Mouse (Mus musculus): ENCODE measurements around the gene Eya4.

Eya4 gene

DNA sequence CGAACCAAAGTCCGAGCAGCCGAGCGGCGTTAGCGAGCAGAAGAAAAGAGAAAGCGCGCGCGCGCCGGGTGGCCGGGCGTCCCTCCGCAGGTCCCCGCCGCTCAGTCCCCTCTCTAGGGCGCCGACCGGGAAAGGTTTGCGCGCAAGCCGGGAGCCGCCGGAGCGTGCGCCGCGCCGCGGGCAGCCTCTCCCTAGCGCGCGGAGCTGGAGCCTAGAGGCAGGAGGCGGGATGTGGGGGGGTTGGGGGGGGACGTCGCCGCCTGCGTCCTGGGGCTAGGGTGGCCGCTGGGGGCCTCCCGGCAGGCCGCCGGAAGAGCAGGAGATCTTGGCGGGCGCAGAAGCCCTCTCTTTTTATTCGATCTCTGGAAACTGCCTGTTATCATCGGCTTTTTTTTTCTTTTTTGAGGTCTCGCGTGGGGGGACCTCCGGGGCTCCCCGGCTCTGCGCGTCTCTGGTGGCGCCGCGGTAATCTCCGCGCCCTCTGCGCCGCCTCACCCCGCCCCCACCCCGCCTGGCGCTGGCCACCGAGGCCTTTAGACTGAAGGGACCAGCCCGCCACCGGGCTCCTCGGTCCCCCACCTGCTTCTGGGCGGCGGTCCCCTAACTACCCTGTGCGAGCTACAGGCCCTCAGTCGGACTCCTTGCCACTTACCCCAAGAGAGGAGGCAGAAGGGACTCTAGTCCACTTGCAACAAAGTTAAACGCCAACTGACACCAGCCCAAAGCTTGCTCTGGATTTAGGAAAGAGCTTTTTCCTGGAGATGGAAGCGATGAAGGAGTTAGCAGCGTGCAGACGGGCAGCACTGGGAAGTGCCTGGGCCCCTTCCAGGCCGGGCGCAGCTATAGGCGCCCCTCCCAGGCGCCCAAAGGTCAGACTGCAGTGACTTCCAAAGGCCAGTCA, at the start of gene Eya4:
Gene Eya4 (minus strand): TSS at position 776 of the 901 bp plus-strand sequence.
- CTCF ChIA-PET: no interaction called here

DNA sequence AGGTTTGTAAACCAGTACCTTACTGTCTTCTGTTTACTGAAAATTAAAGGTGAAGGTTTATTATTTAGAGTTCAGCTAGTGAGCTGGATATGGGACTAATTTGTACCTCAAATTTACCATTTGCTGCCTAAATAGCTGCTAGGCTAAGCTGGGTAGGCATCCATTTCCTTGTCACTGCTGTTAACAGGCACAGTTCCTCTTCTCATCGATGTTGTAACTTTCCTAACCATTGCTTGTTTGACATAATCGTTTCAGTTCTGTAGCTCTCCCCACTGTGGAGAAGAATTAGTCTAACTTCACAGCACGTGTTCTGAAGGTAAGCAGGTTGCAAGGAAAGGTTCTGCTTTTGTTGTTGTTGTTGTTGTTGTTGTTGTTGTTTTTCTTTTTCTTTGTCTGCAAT, 44.8 kb upstream of the Eya4 start:
- CTCF ChIA-PET: no interaction called here

DNA sequence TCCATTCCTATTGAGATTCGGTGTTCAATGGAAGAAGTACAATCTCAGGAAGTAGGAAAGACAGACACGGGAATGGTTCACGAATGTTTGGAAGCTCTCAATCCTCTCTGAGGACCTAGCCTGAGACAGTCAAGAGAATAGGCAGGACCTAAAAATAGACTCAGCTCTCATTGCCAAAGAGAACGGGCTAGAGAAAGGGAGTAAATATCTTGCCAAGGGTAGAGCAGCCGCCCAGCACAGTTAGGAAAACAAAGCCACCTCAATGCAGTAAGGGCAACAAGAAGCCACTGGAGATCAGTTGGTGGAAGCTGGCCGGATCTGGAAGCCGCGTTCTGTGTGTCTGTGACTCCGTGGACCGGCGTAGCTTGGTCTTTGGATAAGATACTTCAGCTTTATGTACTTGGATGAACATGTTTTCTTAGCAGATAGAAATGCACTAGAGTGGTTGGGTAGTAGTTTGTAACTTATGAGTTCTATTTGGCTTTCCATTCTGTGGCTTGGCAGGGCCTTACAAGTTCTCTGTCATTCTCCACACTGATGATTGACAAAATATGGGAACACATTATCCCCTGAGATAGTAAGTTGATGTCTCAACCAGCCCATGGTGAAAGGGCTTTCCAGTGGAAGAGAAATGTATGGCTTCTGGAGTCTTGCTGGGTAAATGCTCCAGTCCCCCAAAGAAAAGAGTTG, 44.1 kb upstream of the Eya4 start:
- CTCF ChIA-PET: no interaction called here

DNA sequence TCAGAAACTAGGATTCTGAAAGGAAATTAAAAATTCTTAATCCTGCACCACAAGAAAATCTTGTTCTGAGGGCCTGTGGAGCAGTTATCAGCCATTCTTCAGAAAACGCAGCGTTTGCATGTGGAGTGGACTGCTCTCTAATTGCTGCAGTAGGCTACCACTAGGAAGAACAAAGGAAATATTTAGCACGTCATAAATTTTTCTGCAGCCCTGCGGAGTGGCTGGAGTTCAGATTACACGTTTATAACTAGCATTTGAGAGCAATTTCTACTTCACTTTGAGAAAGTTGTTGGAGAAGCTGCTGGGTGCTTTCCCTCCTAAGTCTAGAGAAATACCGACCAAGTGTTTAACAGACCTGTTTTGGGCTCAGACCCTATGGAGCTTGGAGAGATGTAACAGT, 43.6 kb upstream of the Eya4 start:
- CTCF ChIA-PET: no interaction called here

DNA sequence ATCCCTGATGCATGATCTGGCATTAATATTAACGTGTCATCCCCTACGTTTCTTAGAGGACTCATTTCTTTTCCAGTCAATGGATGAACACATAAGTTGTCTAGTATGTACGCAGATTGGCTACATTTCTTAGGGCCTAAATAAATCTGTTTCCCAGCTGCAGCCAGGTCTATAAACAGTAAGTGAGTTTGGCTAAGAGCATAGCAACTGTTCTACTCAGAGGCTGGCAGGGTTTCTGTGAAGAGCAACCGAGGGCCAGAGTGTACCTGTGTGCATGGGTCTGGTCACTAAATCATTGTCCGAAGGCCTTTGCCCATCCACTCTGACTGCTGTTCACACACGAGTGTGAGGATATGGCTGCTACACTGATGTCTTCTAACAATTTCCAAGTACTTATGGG, 13.3 kb upstream of the Eya4 start:
- CTCF ChIA-PET: no interaction called here

DNA sequence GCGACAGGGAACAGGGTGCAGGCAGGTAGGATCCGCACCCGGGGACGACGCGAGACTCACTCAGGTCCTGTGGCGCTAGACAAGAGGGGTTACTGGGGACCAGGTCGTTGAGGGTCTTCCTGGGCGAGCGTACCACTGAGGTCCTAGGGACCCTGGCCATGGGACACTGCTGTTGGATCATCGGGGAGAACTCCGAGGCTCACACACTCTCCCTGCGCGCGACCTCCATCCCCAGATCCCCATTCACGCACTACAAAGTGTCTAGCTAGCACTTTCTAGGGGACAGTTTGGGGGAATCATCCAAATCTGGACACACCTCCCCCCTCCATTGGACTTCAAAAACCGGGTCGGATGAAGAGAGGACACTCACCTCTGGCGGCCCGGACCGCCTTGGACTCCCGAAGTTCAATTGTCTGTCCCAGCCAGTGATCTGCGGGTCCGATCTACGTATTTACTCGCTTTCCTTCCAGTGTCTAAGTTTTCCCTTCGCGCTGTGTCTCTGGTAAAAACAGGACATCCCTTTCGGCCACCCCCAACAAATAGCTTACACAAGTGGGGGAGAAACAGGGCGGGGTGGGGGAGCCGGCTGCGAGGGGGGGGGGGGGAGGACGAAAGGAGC, 1.1 kb downstream of the Eya4 start:
- CTCF ChIA-PET: no interaction called here

DNA sequence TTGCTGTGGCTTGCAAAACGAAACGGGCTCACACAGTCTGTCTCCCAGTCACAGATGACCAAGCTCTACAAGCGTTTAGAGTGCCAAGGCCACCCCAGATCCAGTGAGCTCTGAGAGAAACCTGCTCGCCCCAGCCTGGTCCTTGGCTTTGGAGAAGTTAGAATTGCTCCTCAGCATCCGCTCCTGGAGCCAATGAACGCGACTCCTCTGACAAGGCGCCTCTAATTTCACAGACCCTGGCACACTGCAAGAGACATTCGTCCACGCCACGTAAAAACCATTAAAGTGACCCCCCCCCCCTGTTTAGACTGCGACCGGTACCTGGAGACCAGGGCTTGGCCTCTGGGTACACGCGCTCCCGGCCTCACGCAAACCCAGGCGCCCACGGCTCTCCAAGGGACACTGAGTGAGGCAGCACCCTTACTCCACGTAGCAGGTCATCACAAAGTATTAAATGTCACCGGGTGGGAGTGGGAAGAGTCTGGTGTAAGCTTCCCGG, 1.6 kb downstream of the Eya4 start:
- CTCF ChIA-PET: interaction anchor here (0.7 kb wide), 1 partner anchor 103 kb away, joined by 5 read pairs; no protein-coding TSS in a partner anchor

DNA sequence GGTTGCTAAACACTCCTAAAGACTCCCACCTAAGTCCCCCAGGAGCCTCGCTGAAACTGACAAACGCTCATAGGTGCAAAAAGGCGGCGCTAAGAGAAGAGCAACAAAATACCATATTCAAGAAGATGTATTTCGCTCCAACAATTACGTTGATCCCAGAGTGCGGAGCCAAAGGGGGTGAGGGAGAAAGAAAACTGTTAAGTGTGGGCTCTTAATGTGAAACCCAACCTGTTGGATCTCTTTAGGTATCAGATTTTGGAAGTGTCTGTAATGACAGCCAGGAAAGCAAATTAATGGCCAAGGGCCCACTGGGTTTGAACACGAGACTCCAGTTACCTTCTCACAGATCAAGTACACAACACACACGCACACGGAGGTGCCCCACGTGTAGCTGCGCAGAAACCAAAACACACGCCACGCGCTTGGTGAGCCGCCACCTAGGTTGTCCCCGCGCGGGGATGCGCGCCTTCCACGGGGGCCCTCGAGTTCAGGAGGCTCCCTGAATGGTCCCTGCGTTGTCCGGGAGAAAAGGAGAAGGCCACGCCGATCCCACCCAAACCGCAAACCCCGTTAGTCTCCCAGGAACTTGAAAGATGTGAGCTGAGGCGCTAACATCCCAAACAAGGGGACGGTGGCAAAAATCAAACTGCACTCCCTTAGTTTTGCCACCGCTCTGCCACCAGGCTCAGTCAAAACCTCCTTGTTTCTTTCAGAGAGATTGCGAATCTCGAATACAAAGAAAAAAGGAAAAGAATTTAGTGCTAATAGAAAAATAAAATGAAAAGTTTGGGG, 2.3 kb downstream of the Eya4 start:
- CTCF ChIA-PET: interaction anchor here (0.7 kb wide), 1 partner anchor 104 kb away, joined by 5 read pairs; no protein-coding TSS in a partner anchor

DNA sequence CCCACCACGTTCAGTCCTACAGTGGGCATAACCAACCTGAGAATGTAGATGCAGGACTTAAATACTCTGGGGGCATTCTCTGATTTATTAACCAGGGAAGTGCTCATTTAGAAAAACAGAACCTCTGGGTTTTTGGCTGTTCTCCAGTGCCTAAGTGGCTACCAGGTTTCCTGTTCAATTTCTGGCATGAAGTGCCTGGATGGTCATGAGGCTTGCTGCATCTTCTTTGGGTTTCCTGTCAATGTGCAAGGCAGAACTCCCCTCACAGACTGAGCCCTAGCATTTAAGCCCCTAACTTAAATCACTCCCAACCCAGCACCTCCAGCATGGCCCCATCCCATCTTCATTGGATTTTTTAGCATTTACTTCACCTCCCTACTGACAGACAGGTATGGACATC, 13.3 kb downstream of the Eya4 start:
- CTCF ChIA-PET: no interaction called here

DNA sequence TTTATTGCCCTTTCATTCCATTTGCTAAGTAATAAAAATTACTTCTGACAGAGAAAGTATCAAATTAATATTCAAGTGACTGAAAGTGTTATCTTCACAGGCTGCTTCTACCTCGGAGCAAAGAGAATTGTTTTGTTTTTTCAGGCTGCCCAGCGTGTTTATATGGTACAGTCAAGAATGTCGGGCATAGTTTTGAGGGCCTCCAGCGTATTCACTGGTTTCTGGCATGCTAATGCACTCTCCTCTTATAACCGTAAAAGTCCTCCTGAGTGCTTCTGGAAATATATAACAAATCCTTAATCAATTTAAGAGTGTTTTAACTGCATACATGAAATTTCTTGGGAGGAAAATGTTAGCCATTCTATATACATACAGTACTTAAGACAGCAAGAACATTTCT, 17.8 kb downstream of the Eya4 start:
- CTCF ChIA-PET: no interaction called here

DNA sequence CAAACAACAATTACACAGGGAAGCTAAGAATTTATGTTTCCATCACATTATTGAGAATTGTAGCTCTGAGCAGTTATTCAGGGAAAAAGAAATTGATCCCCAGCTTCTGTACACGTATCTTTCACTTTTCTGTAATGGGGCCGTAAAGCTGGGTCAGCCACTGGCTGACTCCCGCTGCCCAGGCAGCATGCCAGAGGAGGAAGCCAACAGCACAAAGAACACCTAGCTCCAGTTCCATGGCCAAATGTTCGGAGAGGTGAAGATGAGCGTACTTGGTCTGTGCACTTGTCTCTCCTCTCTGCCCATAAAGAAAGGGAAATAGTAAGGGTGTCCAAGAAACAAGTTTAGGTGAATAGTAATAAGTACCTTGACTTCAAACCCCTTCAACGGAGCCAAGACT, 22.9 kb downstream of the Eya4 start:
- CTCF ChIA-PET: no interaction called here

DNA sequence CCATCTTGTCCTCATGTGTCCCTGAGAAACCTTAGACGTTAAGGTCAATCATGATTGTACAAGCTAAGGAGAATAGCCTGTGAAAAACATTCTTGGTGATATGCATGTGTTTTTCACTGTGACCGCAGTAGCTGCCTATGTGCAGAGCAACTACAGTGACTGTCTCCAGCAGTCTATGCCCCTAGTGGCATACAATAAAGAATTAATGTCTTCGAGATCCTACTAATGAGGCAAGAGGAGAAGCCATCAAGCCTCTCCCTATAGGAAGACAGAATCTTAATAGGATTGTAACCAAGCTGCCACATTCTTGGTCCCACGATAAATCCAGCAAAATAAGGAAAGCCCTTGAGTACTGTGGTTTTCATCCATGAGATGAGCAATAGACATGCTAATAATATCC, 28.3 kb downstream of the Eya4 start:
- CTCF ChIA-PET: no interaction called here

DNA sequence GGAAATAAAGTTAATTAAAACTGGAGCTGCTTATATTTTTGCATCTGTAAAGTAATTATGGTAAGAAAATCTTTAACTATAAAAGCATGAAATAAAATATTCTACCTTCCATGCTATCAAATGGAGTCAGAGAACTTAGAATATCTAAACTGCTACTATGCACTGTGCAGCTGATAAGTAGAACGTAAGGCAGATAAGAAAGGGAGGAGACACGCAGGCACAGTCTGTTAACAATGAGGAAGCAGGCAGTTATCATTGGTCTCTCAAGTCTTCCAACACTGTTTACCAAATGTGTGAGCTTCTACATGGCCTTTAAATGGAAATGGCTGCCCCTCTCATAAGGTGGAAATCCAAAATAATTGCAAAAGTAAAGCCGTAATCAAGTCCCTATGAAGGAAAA, 55.0 kb downstream of the Eya4 start:
- CTCF ChIA-PET: no interaction called here

DNA sequence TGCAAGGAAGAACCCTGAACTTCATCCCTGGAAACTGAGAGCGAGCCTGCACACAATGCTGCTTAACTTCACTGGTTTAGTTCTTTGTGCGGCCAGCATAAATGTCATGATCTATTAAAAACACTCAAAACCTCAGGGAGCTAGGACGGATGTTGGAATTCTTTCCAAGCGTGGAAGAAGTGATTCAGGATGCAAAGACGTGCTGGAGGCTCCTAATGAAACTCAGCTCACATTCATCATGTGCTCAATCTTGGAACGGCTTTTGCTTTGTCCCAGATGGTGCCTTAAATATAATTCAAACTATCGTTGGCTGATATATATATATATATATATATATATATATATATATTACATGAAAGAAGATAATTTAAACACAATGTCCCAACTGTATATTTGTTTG, 58.1 kb downstream of the Eya4 start:
- CTCF ChIA-PET: no interaction called here

DNA sequence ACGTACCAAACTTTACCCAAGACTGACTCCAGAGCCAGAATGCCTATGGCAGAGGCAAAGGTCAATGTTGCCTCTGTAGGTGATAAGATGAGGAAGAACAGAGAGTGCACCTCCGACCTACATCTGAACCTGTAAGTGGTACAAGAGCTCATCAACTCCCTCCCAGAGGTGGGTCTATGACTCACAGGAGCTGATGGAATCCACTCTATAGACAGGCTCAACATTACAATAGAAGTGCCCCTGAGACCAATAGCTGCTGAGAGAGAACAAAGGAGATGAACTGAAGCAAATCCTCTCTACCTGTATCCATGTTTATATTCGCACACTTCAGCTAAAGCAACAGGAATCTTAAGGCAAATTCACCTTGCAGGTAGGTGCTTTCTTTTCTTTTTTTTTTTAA, 73.2 kb downstream of the Eya4 start:
- CTCF ChIA-PET: no interaction called here

DNA sequence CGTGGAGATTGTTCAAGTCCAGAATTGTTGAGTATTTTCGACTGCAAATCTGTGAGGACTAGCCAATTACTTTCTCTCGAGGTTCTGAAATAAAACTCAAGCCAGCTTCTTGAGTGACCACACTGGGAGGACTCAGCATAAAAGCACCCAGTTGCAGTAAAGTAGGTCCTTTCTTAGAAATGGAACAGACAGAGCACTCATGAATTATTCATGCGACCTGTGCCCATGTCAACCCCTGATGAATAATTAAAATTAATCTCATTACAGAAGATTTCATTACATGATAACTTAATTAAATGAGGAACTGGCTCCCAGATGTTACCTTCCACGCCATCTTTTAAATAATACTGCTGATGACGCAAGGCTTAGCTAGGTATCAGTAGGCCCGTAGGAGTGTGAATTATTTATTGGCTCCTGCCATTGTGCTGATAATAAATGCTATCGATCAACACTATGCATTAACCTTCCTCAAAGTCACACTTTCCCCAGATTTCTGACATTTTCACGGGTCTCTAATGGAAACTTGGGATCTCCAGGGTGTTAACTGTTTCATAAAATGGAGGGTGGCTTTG, 79.5 kb downstream of the Eya4 start:
- CTCF ChIA-PET: no interaction called here

DNA sequence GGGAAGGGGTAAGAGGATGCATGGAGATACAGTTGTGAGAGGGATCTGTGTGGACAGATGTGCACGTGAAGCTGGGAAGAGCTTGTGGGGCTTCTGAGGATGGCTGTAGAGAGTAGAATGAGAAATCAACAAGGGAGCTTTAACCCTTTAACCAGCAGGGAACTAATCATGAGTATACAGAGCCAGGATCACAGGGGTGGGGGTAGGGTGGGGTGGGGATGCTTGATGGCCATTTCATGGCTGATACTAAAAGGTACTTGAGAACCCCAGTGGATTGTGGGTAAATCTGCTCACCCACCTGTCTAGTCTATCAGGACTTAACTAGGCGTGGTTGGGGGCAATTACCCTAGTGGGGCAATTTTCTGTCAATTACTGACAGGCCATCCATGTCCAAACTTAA, 80.1 kb downstream of the Eya4 start:
- CTCF ChIA-PET: no interaction called here

DNA sequence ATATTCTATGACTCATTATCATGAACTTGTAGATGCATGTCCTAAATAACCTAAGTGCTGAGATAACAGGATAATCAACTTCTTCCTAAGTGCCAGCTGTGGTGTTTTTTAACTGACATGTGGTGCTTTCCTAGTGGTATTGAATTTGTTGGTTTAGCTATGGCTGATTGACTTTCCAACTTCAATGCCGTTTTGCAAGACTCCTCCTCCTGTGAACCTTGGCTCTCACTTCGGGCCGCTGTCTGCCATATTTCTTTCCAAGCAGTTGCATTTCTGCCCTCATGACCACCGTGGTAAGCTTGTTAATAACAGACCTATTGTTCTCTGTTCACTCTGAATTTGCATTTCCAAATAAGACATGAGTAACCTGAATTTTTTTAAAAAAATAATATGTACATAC, 98.4 kb downstream of the Eya4 start:
- CTCF ChIA-PET: no interaction called here

DNA sequence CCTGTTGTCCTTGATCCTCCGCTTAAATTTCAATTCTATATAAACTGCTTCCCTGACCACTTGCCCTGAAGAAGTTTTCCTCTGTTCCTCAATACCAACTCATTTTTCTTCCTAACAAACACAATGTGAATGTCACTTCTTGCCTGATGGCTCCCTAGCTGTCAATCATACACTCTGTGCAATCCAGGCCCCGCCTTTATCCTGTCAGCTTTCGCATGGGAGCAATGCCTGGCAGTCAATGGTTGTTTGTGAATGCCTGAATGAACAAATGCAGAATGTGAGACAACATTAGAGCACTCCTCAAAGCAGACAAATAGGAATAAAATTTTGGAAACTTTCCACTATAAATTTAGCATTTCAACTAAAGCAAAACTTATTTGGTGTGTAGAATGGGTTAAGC, 104.1 kb downstream of the Eya4 start:
- CTCF ChIA-PET: no interaction called here

DNA sequence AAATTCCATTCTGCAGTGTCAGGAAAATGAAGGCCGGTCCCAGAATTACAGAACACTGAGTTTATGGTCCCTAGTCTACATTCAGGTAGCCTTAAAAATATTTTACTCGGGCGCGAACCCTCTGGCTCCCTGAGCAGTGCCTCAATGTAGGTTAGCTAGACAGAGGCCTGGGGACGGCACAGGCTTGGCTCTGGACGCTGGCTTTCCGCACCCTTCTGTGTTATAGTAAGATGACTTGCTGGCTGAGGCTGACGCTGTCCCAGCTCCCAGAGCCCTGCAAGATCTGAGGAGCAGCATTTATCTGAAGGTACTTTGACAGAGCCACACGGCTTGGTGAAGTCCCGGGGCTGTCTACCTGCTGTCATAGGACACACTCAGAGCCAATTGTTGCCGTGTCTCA, 113.7 kb downstream of the Eya4 start:
- CTCF ChIA-PET: no interaction called here

DNA sequence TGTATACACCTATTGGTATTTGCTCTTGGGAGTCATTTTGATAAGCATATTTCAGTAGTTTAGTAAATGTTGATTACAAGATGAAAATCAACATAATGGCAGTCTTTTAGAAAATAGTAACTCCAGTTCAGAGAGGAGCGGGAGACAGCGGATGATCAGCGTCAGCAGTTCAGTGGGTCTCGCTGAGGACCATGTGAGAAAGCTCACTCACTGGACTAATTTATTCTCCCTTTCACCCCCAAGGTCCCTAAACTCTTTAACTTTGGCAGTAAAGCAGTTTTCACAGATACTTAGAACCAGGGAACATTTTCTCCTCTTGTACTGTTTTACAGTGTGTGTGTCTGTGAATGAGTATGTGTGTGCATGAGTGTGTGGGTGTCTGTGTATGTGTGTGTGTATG, 115.2 kb downstream of the Eya4 start:
- CTCF ChIA-PET: no interaction called here

DNA sequence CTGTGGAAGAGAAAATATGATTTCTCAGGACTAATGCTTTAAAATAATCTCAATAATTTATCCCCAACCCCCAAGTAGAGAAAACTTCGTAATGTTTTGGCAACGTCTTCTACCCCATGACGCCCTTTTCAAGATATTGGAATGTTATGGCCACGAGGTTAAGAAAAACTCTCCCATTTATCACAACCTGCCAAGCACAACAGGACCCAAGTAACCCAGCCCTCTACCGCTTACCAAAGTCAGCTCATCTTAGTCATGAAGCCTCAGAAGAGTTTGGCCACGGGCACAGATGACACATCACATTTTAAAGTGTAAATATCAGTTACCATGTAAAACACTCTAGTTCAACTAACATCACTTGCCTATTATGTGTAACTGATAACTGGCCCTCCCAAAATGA, 117.2 kb downstream of the Eya4 start:
- CTCF ChIA-PET: no interaction called here
